Mouse (Mus musculus) CH12.LX (cell line): ENCODE data around the gene Cirbp. TPM values are rescaled to one million over a fixed set of nuclear protein-coding genes. Genes with fewer than 3 reads are reported as not detected.

Source experiments
- DNase-seq: peaks from one replicate; pipeline ENCODE4 v3.0.0-alpha.2; 2013; ENCODE audit errors: extremely low read depth
- H3K27ac ChIP-seq: 2 replicates; pipeline ENCODE4 v1.5.1; 2012; ENCODE audit warnings: low read depth, mild to moderate bottlenecking, control low read depth, moderate library complexity; ENCODE audit not compliant: insufficient read depth
- H3K27me3 ChIP-seq: replicated peaks from 2 replicates; pipeline ENCODE3; 2012; ENCODE audit warnings: inconsistent platforms
- H3K36me3 ChIP-seq, 2 experiments: replicated peaks in 1 of 2; 2 replicates each; pipeline versions ENCODE3 to v1.6.1; 2012; ENCODE audit warnings: inconsistent platforms in 1 of 2, low read length in 1 of 2, mild to moderate bottlenecking in 1 of 2, mixed read lengths in 1 of 2, moderate library complexity in 1 of 2; ENCODE audit not compliant: control insufficient read depth in 1 of 2, insufficient read depth in 1 of 2
- H3K4me1 ChIP-seq, 2 experiments: 2 replicates each; pipeline ENCODE4 v1.6.1; 2012; ENCODE audit warnings: inconsistent platforms in 1 of 2, moderate library complexity in 1 of 2; ENCODE audit not compliant: insufficient read depth in 2 of 2, control insufficient read depth in 1 of 2
- H3K4me2 ChIP-seq: 2 replicates; pipeline ENCODE4 v1.6.1; 2012; ENCODE audit warnings: low read depth, mild to moderate bottlenecking, control low read depth; ENCODE audit not compliant: poor library complexity, insufficient read depth, severe bottlenecking
- H3K4me3 ChIP-seq, 3 experiments: fragments of 150-350 bp in 1 of 3; sonication (generic) in 1 of 3; replicated peaks in 1 of 3; 2 replicates each; pipeline versions ENCODE3 to v1.5.1; 2011 to 2012; ENCODE audit warnings: low read depth in 2 of 3, low read length in 2 of 3, mild to moderate bottlenecking in 2 of 3, moderate library complexity in 2 of 3, control low read depth in 1 of 3, improper control_type of control experiment in 1 of 3, inconsistent platforms in 1 of 3, mixed read lengths in 1 of 3; ENCODE audit not compliant: poor library complexity in 1 of 3
- H3K79me2 ChIP-seq: replicated peaks from 2 replicates; pipeline ENCODE4 v1.6.1; 2012; ENCODE audit warnings: mild to moderate bottlenecking, moderate library complexity; ENCODE audit not compliant: control insufficient read depth, poor library complexity, insufficient read depth, severe bottlenecking; ENCODE audit errors: extremely low read depth
- H3K9ac ChIP-seq: 2 replicates; pipeline ENCODE4 v1.6.1; 2012; ENCODE audit warnings: low read depth, mild to moderate bottlenecking, control low read depth, moderate library complexity; ENCODE audit not compliant: insufficient read depth
- H3K9me3 ChIP-seq: replicated peaks from 2 replicates; pipeline ENCODE3; 2012; ENCODE audit warnings: low read length, inconsistent platforms, mixed read lengths
- CHD2 ChIP-seq: IDR thresholded peaks from 2 replicates; pipeline ENCODE4 v1.6.1; 2011; ENCODE audit warnings: low read length, improper control_type of control experiment
- CTCF ChIP-seq, 2 experiments: IDR thresholded peaks in 1 of 2; conservative IDR thresholded peaks in 1 of 2; 2 replicates each; pipeline ENCODE4 v1.5.1; 2011 to 2012; ENCODE audit warnings: low read depth in 2 of 2, low read length in 2 of 2, improper control_type of control experiment in 1 of 2, inconsistent platforms in 1 of 2, mild to moderate bottlenecking in 1 of 2, moderate library complexity in 1 of 2
- E2F4 ChIP-seq: IDR thresholded peaks from 2 replicates; pipeline ENCODE4 v1.6.1; 2011; ENCODE audit warnings: low read depth, low read length, improper control_type of control experiment; ENCODE audit not compliant: insufficient replicate concordance
- ELF1 ChIP-seq: IDR thresholded peaks from 2 replicates; pipeline ENCODE4 v1.6.1; 2014; ENCODE audit warnings: low read depth, mild to moderate bottlenecking, inconsistent platforms, low read length, improper control_type of control experiment
- EP300 ChIP-seq: IDR thresholded peaks from 2 replicates; pipeline ENCODE4 v1.6.1; 2011; ENCODE audit warnings: low read length, improper control_type of control experiment
- ETS1 ChIP-seq: conservative IDR thresholded peaks from 2 replicates; pipeline ENCODE4 v1.6.1; 2012; ENCODE audit warnings: low read depth, mild to moderate bottlenecking, inconsistent platforms, low read length, improper control_type of control experiment, moderate library complexity
- HCFC1 ChIP-seq: IDR thresholded peaks from 2 replicates; pipeline ENCODE4 v1.6.1; 2012; ENCODE audit warnings: low read depth, mild to moderate bottlenecking, inconsistent platforms, low read length, improper control_type of control experiment
- JUN ChIP-seq: IDR thresholded peaks from 2 replicates; pipeline ENCODE4 v1.6.1; 2011; ENCODE audit warnings: low read depth, mild to moderate bottlenecking, low read length, improper control_type of control experiment, moderate library complexity; ENCODE audit not compliant: insufficient read depth
- JUND ChIP-seq: conservative IDR thresholded peaks from 2 replicates; pipeline ENCODE4 v1.6.1; 2011; ENCODE audit warnings: low read depth, low read length, improper control_type of control experiment
- MAFK ChIP-seq: IDR thresholded peaks from 2 replicates; pipeline ENCODE4 v1.6.1; 2011; ENCODE audit warnings: low read length, improper control_type of control experiment; ENCODE audit not compliant: insufficient replicate concordance
- MAZ ChIP-seq: IDR thresholded peaks from 2 replicates; pipeline ENCODE4 v1.6.1; 2012; ENCODE audit warnings: low read depth, mild to moderate bottlenecking, inconsistent platforms, low read length, improper control_type of control experiment, moderate library complexity
- MEF2A ChIP-seq: IDR thresholded peaks from 2 replicates; pipeline ENCODE4 v1.6.1; 2014; ENCODE audit warnings: low read depth, mild to moderate bottlenecking, inconsistent platforms, low read length, improper control_type of control experiment, borderline replicate concordance
- MXI1 ChIP-seq: IDR thresholded peaks from 2 replicates; pipeline ENCODE4 v1.6.1; 2011; ENCODE audit warnings: mild to moderate bottlenecking, low read depth, low read length, improper control_type of control experiment
- MYC ChIP-seq: IDR thresholded peaks from 2 replicates; pipeline ENCODE4 v1.6.1; 2011; ENCODE audit warnings: low read depth, mild to moderate bottlenecking, improper control_type of control experiment, low read length
- NRF1 ChIP-seq: IDR thresholded peaks from 2 replicates; pipeline ENCODE4 v1.6.1; 2014; ENCODE audit warnings: low read depth, mild to moderate bottlenecking, inconsistent platforms, low read length, improper control_type of control experiment, moderate library complexity
- PAX5 ChIP-seq: IDR thresholded peaks from 2 replicates; pipeline ENCODE4 v1.6.1; 2012; ENCODE audit warnings: low read length, inconsistent platforms, mixed read lengths
- RCOR1 ChIP-seq: conservative IDR thresholded peaks from 2 replicates; pipeline ENCODE4 v1.6.1; 2012; ENCODE audit warnings: low read depth, mild to moderate bottlenecking, inconsistent platforms, low read length, improper control_type of control experiment
- SIN3A ChIP-seq: IDR thresholded peaks from 2 replicates; pipeline ENCODE4 v1.6.1; 2012; ENCODE audit warnings: low read length, improper control_type of control experiment, inconsistent platforms
- TBP ChIP-seq: conservative IDR thresholded peaks from 2 replicates; pipeline ENCODE4 v1.6.1; 2011; ENCODE audit warnings: low read depth, low read length, improper control_type of control experiment
- USF2 ChIP-seq: conservative IDR thresholded peaks from 2 replicates; pipeline ENCODE4 v1.6.1; 2011; ENCODE audit warnings: low read depth, low read length, improper control_type of control experiment
- ZC3H11A ChIP-seq: IDR thresholded peaks from 2 replicates; pipeline ENCODE4 v1.6.1; 2012; ENCODE audit warnings: low read depth, mild to moderate bottlenecking, inconsistent platforms, low read length, improper control_type of control experiment
- ZNF384 ChIP-seq: IDR thresholded peaks from 2 replicates; pipeline ENCODE4 v1.6.1; 2012; ENCODE audit warnings: low read depth, low read length, improper control_type of control experiment, inconsistent platforms
- dilution Hi-C: fragments of 300-500 bp; cut with MboI; formaldehyde crosslinking; loops from 2 replicates; pipeline ENCODE4 v1.14.3; 2020; ENCODE audit warnings: low sequenced_read_pairs; ENCODE audit not compliant: extremely low pct_unique_long_range_greater_than_20kb, extremely low pct_ligation_motif_present
- in situ Hi-C: fragments of 300-500 bp; cut with MboI; formaldehyde crosslinking; loops from 3 replicates; pipeline ENCODE4 v1.14.3; 2019; ENCODE audit warnings: low sequenced_read_pairs, low pct_ligation_motif_present, low pct_unique_long_range_greater_than_20kb, mixed read lengths
- polyA plus RNA-seq: library from polyadenylated mRNA; unstranded; fragments of >175 nt; gene quantifications from 2 replicates; pipeline ENCODE4 v1.2.1, GENCODE M21; 2012; ENCODE audit warnings: low read depth; ENCODE audit not compliant: insufficient read length
- total RNA-seq, 2 experiments: library from RNA; depleted of rRNA; stranded (reverse); fragments of 300-350 nt in 1 of 2; fragments of >200 nt in 1 of 2; gene quantifications; 2 replicates each; pipeline ENCODE4 v1.2.3; 2012 to 2014

Cirbp gene
- total and polyA plus RNA-seq, 3 experiments, result 27.0 to 40.2 (median 34.4) TPM

DNA sequence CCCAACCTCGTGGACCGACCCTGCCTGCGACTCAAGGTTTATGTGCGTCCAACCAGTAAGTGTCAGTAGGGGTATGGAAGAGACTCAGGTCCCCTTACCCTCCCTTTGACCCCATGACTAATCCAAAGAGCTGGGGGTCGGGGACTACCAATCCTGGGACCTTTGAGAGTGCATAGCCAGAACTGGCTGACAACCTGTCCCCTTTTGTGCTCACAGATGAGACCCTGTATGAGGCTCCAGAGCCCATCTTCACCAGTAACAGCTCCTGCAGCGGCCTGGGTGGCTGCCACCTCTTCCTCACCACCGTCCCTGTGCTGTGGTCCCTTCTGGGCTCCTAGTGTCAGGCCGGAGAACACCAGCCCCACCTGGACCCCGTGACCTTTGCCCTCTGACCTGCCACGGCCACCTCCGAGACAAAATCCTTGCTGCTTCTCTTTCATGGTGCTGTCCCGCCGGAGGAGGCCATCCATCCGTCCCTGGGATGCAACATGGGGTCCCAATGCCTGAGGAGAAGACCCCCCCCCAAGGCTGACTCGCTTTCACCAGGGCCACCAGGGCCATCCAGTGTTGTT, 22.8 kb downstream of the Cirbp start:
- no peak for TF ChIP-seq MYC
- no peak for TF ChIP-seq NRF1
- no peak for TF ChIP-seq MAZ
- TF ChIP-seq MXI1, result no peak
- no peak for TF ChIP-seq ZNF384
- no peak for TF ChIP-seq TBP
- TF ChIP-seq RCOR1, result no peak
- no peak for TF ChIP-seq SIN3A
- TF ChIP-seq CHD2, result no peak
- TF ChIP-seq MAFK, result no peak
- no peak for TF ChIP-seq USF2
- no peak for TF ChIP-seq JUND
- TF ChIP-seq ETS1, result no peak
- no peak for TF ChIP-seq PAX5
- TF ChIP-seq HCFC1, result no peak
- no peak for TF ChIP-seq CTCF (conservative IDR thresholded peaks at IDR 0.05 in 1 of 2, IDR thresholded peaks at IDR 0.05 in 1 of 2; ENCODE audit: low read depth in 2 of 2, low read length in 2 of 2)
- in situ Hi-C loops, result no loop called here
- Histone ChIP-seq H3K9me3 (peaks cover 2% of the 10 kb centered on the region), H3K9ac (no peak overlapping the region), H3K79me2 (no peaks in the 10 kb centered on the region), H3K36me3 (no peaks in the 10 kb centered on the region), H3K4me1 (peaks cover 0 to 3% of the 10 kb centered on the region in 2 experiments; a peak in 1 of 4 replicates), H3K4me3 (no peak overlapping the region), H3K27me3 (peaks cover 79% of the 10 kb centered on the region), H3K4me2 (no peak overlapping the region), H3K27ac (no peak overlapping the region)
- dilution Hi-C loops, result no loop called here
- DNase-seq, result no peak

DNA sequence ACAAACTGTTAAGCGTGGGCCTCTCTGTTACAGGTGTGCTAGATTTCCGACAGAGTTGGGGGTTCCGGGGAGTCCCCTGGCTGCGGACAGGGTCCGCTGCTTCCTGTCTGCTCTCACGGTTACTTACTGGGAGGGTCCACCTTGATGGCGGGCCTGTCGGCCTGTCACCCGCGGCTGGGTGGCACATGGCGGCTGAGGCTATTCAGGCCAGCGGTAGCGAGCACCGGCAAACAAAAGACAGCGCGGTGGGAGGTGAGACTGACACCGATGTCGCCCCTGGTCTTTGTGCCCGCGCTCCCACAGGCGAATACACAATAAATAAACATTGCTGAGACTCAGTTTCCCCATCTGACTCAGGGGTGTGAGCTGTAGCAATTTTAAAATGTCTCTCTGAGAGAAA, 24.2 kb downstream of the Cirbp start:
- Histone ChIP-seq H3K27me3 (peaks cover 81% of the 10 kb centered on the region), H3K4me3 (no peak overlapping the region)
- dilution Hi-C loops, result no loop called here

More for the DNA sequence above, 24.2 kb downstream of the Cirbp start:
- Histone ChIP-seq H3K4me1 (peaks cover 0 to 3% of the 10 kb centered on the region in 2 experiments; a peak in 1 of 4 replicates), H3K36me3 (no peaks in the 10 kb centered on the region), H3K9me3 (peaks cover 2% of the 10 kb centered on the region)
- TF ChIP-seq ETS1, result no peak
- TF ChIP-seq PAX5, result no peak
- TF ChIP-seq MEF2A, result no peak
- no peak for TF ChIP-seq JUND
- no peak for TF ChIP-seq E2F4
- no peak for TF ChIP-seq JUN
- no peak for TF ChIP-seq MAZ
- no peak for TF ChIP-seq MYC
- no peak for TF ChIP-seq NRF1
- no peak for TF ChIP-seq ELF1
- TF ChIP-seq ZC3H11A, result no peak
- TF ChIP-seq EP300, result no peak
- TF ChIP-seq, all 38 proteins: peak for 0
- Histone ChIP-seq H3K79me2 (no peaks in the 10 kb centered on the region), H3K27ac (no peak overlapping the region), H3K4me2 (no peak overlapping the region), H3K9ac (no peak overlapping the region)
- in situ Hi-C loops, result no loop called here
- DNase-seq, result no peak
